Mouse (Mus musculus) spleen, embryonic (tissue): Measurements from ENCODE around the gene Arfgap3.
"Not testable (repeated sequence)": the region's sequence is repeated elsewhere in the genome, so short reads cannot be mapped to it uniquely, and the experiment has no call there.

Experiments
- CTCF ChIA-PET: fragments of 350-600 bp; sonication (Branson Sonifier 250); formaldehyde crosslinking; loops from one replicate; lab custom pipeline; 2022; lab: Charles Lee

Arfgap3 gene

GRCm38 (mm10) chr15:83349954-83350711 lies at the start of gene Arfgap3:
Gene Arfgap3, minus strand, starts transcription at chr15:83350247.
- CTCF ChIA-PET, result no interaction called here

DNA sequence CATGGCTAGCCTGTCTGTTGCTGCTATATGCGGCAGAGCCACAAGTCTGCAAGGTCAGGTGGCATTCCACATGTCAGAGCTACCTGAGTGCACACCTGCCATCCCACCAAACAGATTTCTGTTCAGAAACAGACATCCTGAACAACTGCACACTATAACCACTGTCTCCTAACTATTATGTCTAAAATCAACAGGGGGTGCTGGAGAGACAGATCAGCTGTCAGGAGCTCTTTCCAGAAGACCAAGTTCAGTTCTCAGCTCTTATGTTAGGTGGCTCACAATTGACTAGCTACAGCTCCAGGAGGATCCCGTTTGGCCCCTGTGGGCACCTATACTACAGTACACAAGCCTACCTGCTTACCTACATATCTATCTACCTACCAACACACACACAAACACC lies 42.7 kb upstream of the Arfgap3 start:
- CTCF ChIA-PET, result interaction anchor here (1.1 to 1.3 kb wide), 2 partner anchors 91 to 108 kb away, joined by 4 to 5 read pairs; no protein-coding TSS in a partner anchor

DNA sequence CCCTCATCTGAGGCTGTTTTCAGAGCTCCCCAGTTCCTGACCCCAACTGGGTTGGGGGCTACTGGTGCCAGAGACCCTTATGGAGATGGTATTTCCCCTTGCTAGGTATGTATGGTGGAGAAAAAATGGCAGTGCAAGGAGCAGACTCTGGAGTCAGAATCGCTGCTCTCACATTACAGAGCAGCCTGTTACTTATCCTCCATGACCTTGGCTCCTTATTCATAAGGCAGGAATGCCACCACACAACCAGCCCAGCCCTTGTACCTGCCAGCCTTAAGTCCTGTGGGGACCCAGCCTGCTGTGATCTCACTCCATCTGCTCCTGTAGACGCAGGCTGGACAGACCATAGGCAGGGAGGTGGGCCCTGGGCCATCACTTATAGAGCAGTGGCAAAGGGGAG lies 37.9 kb upstream of the Arfgap3 start:
- CTCF ChIA-PET, result no interaction called here

DNA sequence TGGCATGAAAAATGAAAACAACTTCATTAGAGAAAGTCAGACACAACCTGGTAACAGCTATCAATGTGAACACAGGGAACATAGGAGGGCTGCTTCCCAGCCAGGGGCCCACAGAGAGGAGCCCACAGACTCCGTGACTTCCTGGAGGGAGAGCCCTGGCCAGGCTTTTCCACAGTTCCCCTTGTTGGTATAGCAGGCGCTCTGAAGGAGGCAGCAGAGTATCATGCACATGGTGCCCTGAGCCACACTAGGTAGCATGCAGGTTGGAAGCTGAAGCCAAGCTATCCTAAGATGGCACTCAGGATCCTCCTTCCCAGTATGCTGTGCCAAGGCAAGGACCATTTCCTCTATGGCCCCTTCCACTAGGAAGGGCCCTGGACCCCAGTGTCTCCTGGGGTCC lies 33.6 kb upstream of the Arfgap3 start:
- CTCF ChIA-PET, result interaction anchor here (0.6 kb wide), 1 partner anchor 9 kb away, joined by 5 read pairs; no protein-coding TSS in a partner anchor

- CTCF ChIA-PET, result interaction anchor here (0.6 kb wide), 1 partner anchor 9 kb away, joined by 5 read pairs; no protein-coding TSS in a partner anchor
Measured at GRCm38 (mm10) chr15:83383136-83383535, 33.1 kb upstream of the Arfgap3 start.

- CTCF ChIA-PET, result interaction anchor here (0.6 kb wide), 1 partner anchor 46 kb away, joined by 9 read pairs; no protein-coding TSS in a partner anchor
Measured at GRCm38 (mm10) chr15:83382467-83382866, 32.4 kb upstream of the Arfgap3 start.

- CTCF ChIA-PET, result no interaction called here
Measured at GRCm38 (mm10) chr15:83377153-83377552, 27.1 kb upstream of the Arfgap3 start.

GRCm38 (mm10) chr15:83375136-83375535 lies 25.1 kb upstream of the Arfgap3 start:
- CTCF ChIA-PET, result no interaction called here

- CTCF ChIA-PET, result interaction anchor here (0.6 kb wide), 1 partner anchor 10 kb away, joined by 5 read pairs; no protein-coding TSS in a partner anchor
Measured at GRCm38 (mm10) chr15:83374076-83374475, 24.0 kb upstream of the Arfgap3 start.

GRCm38 (mm10) chr15:83368702-83369101 lies 18.7 kb upstream of the Arfgap3 start:
- CTCF ChIA-PET, result interaction anchor here (0.6 kb wide), 1 partner anchor 28 kb away, joined by 4 read pairs; no protein-coding TSS in a partner anchor

GRCm38 (mm10) chr15:83368261-83368660 lies 18.2 kb upstream of the Arfgap3 start:
- CTCF ChIA-PET, result no interaction called here

- CTCF ChIA-PET, result no interaction called here
Measured at GRCm38 (mm10) chr15:83366933-83367552, 17.0 kb upstream of the Arfgap3 start.

- CTCF ChIA-PET, result no interaction called here
Measured at GRCm38 (mm10) chr15:83365697-83366096, 15.7 kb upstream of the Arfgap3 start.

GRCm38 (mm10) chr15:83364194-83364593 lies 14.1 kb upstream of the Arfgap3 start:
- CTCF ChIA-PET, result no interaction called here

DNA sequence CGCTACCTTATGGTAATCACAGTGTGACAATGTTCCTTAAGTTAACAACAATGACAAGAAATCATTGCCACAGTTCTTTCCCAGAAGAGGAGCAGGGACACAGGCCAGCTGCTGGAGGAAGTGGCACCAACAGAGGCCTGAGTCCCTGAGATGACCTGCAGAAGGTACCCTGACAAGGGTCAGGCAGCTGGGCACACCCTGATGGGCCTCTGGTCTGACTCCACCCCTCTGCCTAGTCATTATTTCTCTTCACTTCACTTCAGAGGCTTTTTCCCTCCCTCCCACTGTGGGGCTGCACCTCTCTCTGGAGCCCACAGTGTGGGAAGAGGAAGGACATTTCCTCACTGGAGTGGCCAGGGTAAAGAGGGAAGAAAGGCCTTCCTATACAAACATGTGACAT lies 12.8 kb upstream of the Arfgap3 start:
- CTCF ChIA-PET, result not testable (repeated sequence)

DNA sequence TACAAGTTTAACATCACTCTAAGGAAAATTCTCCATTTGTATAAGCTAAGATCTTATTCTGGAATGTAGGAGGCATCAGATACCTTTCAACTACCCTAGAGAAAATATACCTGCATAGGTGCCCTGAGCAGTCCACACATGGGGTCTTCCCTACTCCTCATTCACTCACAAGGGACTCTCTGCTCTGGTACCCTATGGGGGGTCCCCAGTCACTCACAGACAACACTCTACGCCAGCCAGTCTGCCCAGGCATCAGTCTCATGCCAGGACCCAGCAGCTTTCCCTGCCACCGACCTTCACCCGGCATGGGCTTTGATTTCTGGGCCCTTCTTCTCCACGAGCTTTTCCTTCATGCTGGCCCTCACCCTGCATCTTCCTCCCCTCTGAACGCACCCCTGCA lies 10.9 kb upstream of the Arfgap3 start:
- CTCF ChIA-PET, result not testable (repeated sequence)

GRCm38 (mm10) chr15:83360140-83360539 lies 10.1 kb upstream of the Arfgap3 start:
- CTCF ChIA-PET, result no interaction called here

- CTCF ChIA-PET, result no interaction called here
Measured at GRCm38 (mm10) chr15:83358476-83358875, 8.4 kb upstream of the Arfgap3 start.

GRCm38 (mm10) chr15:83351546-83351945 lies 1.5 kb upstream of the Arfgap3 start:
- CTCF ChIA-PET, result no interaction called here

DNA sequence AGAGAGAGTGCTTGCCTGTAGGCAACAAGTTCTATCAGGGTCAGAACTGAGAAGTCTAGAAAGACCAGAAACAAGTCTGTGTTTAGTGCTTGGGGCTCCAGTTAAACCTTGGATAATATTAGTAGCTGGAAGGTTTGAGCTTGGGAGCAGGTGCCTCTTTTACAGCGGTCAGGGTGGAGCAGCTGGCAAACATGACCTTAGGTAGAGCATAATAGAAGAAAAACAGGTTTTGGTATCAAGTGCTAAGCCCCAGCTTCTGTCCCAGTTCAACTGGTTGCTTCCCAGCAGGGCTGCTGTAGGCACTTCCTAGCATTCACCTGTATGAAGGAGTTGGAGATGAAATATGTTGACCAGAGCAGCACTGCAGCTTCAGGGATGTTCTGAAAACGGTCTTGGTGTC lies 812 bp upstream of the Arfgap3 start:
- CTCF ChIA-PET, result no interaction called here

DNA sequence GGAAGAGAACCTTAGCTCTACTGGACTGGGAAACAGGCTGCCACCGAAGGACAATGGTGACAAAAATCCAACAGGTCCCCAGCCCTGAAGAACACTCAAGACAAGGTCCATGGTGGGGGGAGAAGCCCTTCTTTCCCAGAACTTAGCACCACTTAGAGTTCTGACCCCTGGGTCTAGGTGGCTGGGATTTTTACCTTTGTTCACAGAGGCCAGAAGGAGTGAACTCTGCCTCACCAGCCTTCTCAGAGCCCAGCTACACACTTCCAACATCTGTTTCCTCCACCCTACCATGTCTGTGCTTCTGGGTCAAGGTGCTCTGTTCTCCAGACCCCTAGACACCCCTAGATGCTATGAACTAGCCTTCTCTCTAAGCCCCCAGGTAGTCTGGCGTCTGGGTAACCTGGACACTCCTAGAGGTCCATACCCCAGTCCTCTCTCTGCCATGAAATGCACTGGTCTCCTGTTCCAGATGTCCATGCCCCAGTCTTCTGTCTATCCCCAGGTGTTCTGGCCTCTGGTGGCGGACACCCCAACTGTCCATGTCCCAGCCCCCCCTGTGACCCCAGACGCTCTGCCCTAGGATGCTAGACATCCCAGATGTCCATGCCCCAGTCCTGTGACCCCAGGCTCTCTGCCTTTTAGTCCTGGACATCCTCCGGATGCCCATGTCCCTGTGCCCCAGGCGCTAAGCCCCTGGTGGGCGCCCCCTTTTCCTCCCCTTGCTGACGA lies 658 bp downstream of the Arfgap3 start:
- CTCF ChIA-PET, result no interaction called here

GRCm38 (mm10) chr15:83348747-83349146 lies 1.3 kb downstream of the Arfgap3 start:
- CTCF ChIA-PET, result no interaction called here
